Mouse (Mus musculus): ENCODE data around the gene Prickle2.

DNA sequence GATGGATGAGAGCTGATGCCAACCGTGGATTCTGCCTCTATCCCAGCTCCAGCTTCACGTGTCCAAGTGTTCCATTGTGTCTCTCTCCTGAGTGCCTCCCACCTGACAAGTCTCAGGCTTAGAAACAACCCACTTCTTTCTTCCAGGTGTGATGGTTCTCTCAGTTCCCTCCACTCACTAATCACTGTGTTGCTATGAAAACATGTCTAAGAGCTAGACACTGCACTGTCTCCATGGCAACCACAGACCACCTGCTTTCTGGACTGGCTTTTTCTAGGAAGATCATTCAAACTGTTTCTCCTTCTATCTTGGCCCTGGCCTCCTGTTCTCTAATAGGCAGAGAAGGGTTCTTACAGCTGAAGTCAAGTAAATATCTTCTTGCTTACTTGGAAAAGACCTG is 46.8 kb upstream of the Prickle2 start:
- TF ChIP-seq CTCF (IDR thresholded peaks at IDR 0.05; ENCODE audit: low read depth) = no peak
- no peak for TF ChIP-seq EP300 (IDR thresholded peaks at IDR 0.05; ENCODE audit: low read depth)

All from heart, postnatal 0 days (tissue).